Mouse (Mus musculus) midbrain, embryonic 16.5 days (tissue): ENCODE data around the gene Smurf2. TPM values are rescaled to one million over a fixed set of nuclear protein-coding genes. Genes with fewer than 3 reads are reported as not detected.

Source experiments
- ATAC-seq: fragments of 200-750 bp; cut with Nextera tagmentation; 2 replicates; pipeline ENCODE4 v1.8.0; 2017; ENCODE audit warnings: moderate TSS enrichment
- H3K27ac ChIP-seq: fragments of 300-500 bp; sonication (generic); 2 replicates; pipeline ENCODE4 v1.5.1; 2014; ENCODE audit warnings: mild to moderate bottlenecking, low read length, mixed read lengths
- H3K27me3 ChIP-seq: fragments of 300-500 bp; sonication (generic); 2 replicates; pipeline ENCODE4 v1.6.1; 2014; ENCODE audit warnings: low read depth, low read length, mixed read lengths; ENCODE audit not compliant: control insufficient read depth, insufficient read depth
- H3K36me3 ChIP-seq: fragments of 300-500 bp; sonication (generic); 2 replicates; pipeline ENCODE4 v1.6.1; 2014; ENCODE audit warnings: mild to moderate bottlenecking, low read length, moderate library complexity, mixed read lengths; ENCODE audit not compliant: control insufficient read depth, insufficient read depth
- H3K4me1 ChIP-seq: fragments of 300-500 bp; sonication (generic); 2 replicates; pipeline ENCODE4 v1.6.1; 2014; ENCODE audit warnings: mild to moderate bottlenecking, low read length, mixed read lengths; ENCODE audit not compliant: control insufficient read depth, insufficient read depth
- H3K4me2 ChIP-seq: fragments of 300-500 bp; sonication (generic); 2 replicates; pipeline ENCODE4 v1.6.1; 2014; ENCODE audit warnings: mild to moderate bottlenecking, low read length, mixed read lengths
- H3K4me3 ChIP-seq: fragments of 300-500 bp; sonication (generic); 2 replicates; pipeline ENCODE4 v1.5.1; 2014; ENCODE audit warnings: low read depth, mild to moderate bottlenecking, low read length, moderate library complexity, mixed read lengths
- H3K9ac ChIP-seq: fragments of 300-500 bp; sonication (generic); 2 replicates; pipeline ENCODE4 v1.6.1; 2014; ENCODE audit warnings: low read depth, low read length, mixed read lengths
- H3K9me3 ChIP-seq: fragments of 300-500 bp; sonication (generic); replicated peaks from 2 replicates; pipeline ENCODE4 v1.6.1; 2014; ENCODE audit warnings: mild to moderate bottlenecking, low read length, mixed read lengths; ENCODE audit not compliant: control insufficient read depth, poor library complexity, severe bottlenecking
- WGBS: fragments of 180-500 bp; shearing (Covaris S2); extraction: QIAGEN DNeasy Blood & Tissue Kit; methylation state at CpG from one replicate; pipeline ENCODE4 v1.1.7; 2014; 5-methylcytosine and 5-hydroxymethylcytosine counted together
- polyA plus RNA-seq: library from polyadenylated mRNA; unstranded; fragments of >200 nt; fragmentation: Nextera tagmentation; extraction: Ambion mirVana; gene quantifications from 2 replicates; pipeline ENCODE4 v1.2.1, GENCODE M21; 2015

The Smurf2 gene
- 11.3 and 12.1 TPM in 2 replicates for polyA plus RNA-seq

- Histone ChIP-seq H3K4me2 (peak within 1 kb of the TSS; percentile 56), H3K4me3 (peak within 1 kb of the TSS; percentile 97), H3K36me3 (no peaks in the 10 kb centered on the region), H3K4me1 (peaks cover 19% of the 10 kb centered on the region), H3K9me3 (no peaks in the 10 kb centered on the region), H3K9ac (peak within 1 kb of the TSS; percentile 91), H3K27me3 (no peaks in the 10 kb centered on the region), H3K27ac (peak within 1 kb of the TSS; percentile 92)
- 4% methylated on average over 44 of the region's 72 CpGs for WGBS
- peak; percentile 97 for ATAC-seq
Measured at GRCm38 (mm10) chr11:106920551-106921379, at the start of gene Smurf2. Gene Smurf2 (minus strand): TSS chr11:106920715.

- no peak overlapping the region for H3K4me2 ChIP-seq
- ATAC-seq: no peak
- no peaks in the 10 kb centered on the region for H3K4me1 ChIP-seq
- H3K27ac ChIP-seq: no peak overlapping the region
- no peak overlapping the region for H3K4me3 ChIP-seq
- H3K27me3 ChIP-seq: no peaks in the 10 kb centered on the region
- H3K36me3 ChIP-seq: no peaks in the 10 kb centered on the region
- WGBS: 95% methylated on average over 8 of the region's 8 CpGs
- H3K9ac ChIP-seq: no peak overlapping the region
- no peaks in the 10 kb centered on the region for H3K9me3 ChIP-seq
Measured at GRCm38 (mm10) chr11:106969798-106970197, 49.3 kb upstream of the Smurf2 start.

- no peak overlapping the region for H3K9ac ChIP-seq
- ATAC-seq: no peak
- no peaks in the 10 kb centered on the region for H3K27me3 ChIP-seq
- H3K4me3 ChIP-seq: no peak overlapping the region
- WGBS: 82% methylated on average over 10 of the region's 10 CpGs
- no peaks in the 10 kb centered on the region for H3K9me3 ChIP-seq
- H3K4me2 ChIP-seq: no peak overlapping the region
- H3K36me3 ChIP-seq: no peaks in the 10 kb centered on the region
- H3K27ac ChIP-seq: no peak overlapping the region
- no peaks in the 10 kb centered on the region for H3K4me1 ChIP-seq
Measured at GRCm38 (mm10) chr11:106967630-106968029, 47.1 kb upstream of the Smurf2 start.

GRCm38 (mm10) chr11:106965881-106966280, 45.4 kb upstream of the Smurf2 start:
- whole genome bisulfite sequencing: 88% methylated on average over 4 of the region's 4 CpGs
- ATAC-seq: no peak
- H3K9ac ChIP-seq: no peak overlapping the region
- no peak overlapping the region for H3K4me3 ChIP-seq
- no peaks in the 10 kb centered on the region for H3K36me3 ChIP-seq
- H3K9me3 ChIP-seq: no peaks in the 10 kb centered on the region
- no peaks in the 10 kb centered on the region for H3K27me3 ChIP-seq
- H3K4me1 ChIP-seq: no peaks in the 10 kb centered on the region
- no peak overlapping the region for H3K27ac ChIP-seq
- H3K4me2 ChIP-seq: no peak overlapping the region

- Histone ChIP-seq H3K9me3 (no peaks in the 10 kb centered on the region), H3K4me2 (no peak overlapping the region), H3K36me3 (no peaks in the 10 kb centered on the region), H3K4me1 (no peaks in the 10 kb centered on the region), H3K27me3 (no peaks in the 10 kb centered on the region), H3K4me3 (no peak overlapping the region), H3K27ac (no peak overlapping the region), H3K9ac (no peak overlapping the region)
- no peak for ATAC-seq
- 87% methylated on average over 9 of the region's 9 CpGs for WGBS
Measured at GRCm38 (mm10) chr11:106962310-106962709, 41.8 kb upstream of the Smurf2 start.

GRCm38 (mm10) chr11:106961471-106962081, 41.1 kb upstream of the Smurf2 start:
- WGBS: 79% methylated on average over 13 of the region's 13 CpGs
- no peak for ATAC-seq
- H3K4me1 ChIP-seq: no peaks in the 10 kb centered on the region

GRCm38 (mm10) chr11:106959121-106959520, 38.6 kb upstream of the Smurf2 start:
- Histone ChIP-seq H3K27ac (no peak overlapping the region), H3K27me3 (no peaks in the 10 kb centered on the region), H3K4me1 (no peaks in the 10 kb centered on the region), H3K9ac (no peak overlapping the region), H3K9me3 (no peaks in the 10 kb centered on the region), H3K36me3 (no peaks in the 10 kb centered on the region), H3K4me2 (no peak overlapping the region), H3K4me3 (no peak overlapping the region)
- no peak for ATAC-seq
- 84% methylated on average over 5 of the region's 5 CpGs for WGBS

More at GRCm38 (mm10) chr11:106961471-106962081, 41.1 kb upstream of the Smurf2 start:
- Histone ChIP-seq H3K27me3 (no peaks in the 10 kb centered on the region), H3K36me3 (no peaks in the 10 kb centered on the region), H3K9me3 (no peaks in the 10 kb centered on the region), H3K9ac (no peak overlapping the region), H3K4me2 (no peak overlapping the region), H3K27ac (no peak overlapping the region), H3K4me3 (no peak overlapping the region)

- Histone ChIP-seq H3K36me3 (no peaks in the 10 kb centered on the region), H3K9ac (no peak overlapping the region), H3K27ac (no peak overlapping the region), H3K27me3 (no peaks in the 10 kb centered on the region), H3K9me3 (no peaks in the 10 kb centered on the region), H3K4me3 (no peak overlapping the region), H3K4me2 (no peak overlapping the region), H3K4me1 (no peaks in the 10 kb centered on the region)
- WGBS: 85% methylated on average over 6 of the region's 6 CpGs
- no peak for ATAC-seq
Measured at GRCm38 (mm10) chr11:106958407-106959071, 38.0 kb upstream of the Smurf2 start.
